Mouse (Mus musculus): ENCODE data around the gene Tmc7.

DNA sequence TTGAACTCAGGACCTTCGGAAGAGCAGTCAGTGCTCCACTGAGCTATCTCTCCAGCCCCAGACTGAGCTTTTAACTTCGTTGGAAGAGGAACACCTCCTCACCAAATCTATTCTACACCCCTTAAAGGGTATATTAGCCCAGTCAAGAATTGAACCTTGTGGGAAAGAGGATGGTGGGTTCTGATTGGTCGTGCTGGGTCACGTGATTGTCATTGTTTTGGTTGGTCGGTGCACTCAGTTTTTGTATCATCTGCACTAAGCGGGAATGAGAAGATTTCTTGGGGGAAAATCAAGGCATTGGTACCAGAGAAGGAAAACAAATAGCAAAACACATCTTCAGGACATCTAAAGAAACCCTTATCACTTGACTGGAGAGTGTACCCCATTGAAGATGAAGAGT is 36.6 kb upstream of the Tmc7 start:
- TF ChIP-seq POLR2A (IDR thresholded peaks at IDR 0.05; ENCODE audit: control insufficient read depth, extremely low read depth, insufficient read depth, low read length, poor library complexity) (no peak), CTCF (IDR thresholded peaks at IDR 0.05; ENCODE audit: borderline replicate concordance, control insufficient read depth, extremely low read depth, insufficient read depth, low read length, poor library complexity) (no peak)

All from thymus, adult 2 months (tissue).